Mouse (Mus musculus): Measurements from ENCODE around the gene Pcdh19. TPM values are rescaled to one million over a fixed set of nuclear protein-coding genes. Genes with fewer than 3 reads are reported as not detected.

Pcdh19 gene
- not detected in 2 replicates for total RNA-seq (2012; rRNA removed)
- total RNA-seq (2014; rRNA removed): not detected in 2 replicates
- not detected in 2 replicates for polyA plus RNA-seq (2012; ENCODE audit: insufficient read length, low read depth)

DNA sequence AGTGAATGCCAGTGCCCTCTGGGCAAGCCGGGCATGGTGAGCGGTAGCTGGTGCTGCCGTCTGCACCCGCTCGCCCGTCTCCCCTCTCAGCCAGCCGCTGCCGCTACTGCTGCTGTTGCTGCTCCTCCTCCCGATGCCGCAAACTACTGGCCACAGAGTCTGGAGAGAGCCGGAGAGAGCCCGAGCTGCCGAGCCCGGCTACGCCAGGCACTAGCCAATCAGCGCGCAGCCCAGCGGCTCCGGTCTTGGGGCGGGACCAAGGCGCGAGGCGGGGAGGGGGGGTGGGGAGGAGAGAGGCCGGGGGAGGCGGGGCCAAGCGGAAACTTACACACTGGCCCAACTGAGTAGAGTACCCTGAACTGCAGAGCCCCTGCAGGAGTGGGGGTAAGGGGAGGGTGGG, at the start of gene Pcdh19:
Gene Pcdh19, minus strand, starts transcription at position 148 of the 400 bp plus-strand sequence.
- H3K27me3 ChIP-seq (replicated peaks): no peaks in the 10 kb centered on the region
- dilution Hi-C loops (cut with MboI; ENCODE audit: extremely low pct_ligation_motif_present, extremely low pct_unique_long_range_greater_than_20kb, low sequenced_read_pairs): no loop called here
- H3K27ac ChIP-seq (ENCODE audit: insufficient read depth, low read depth): no peak within 1 kb of the TSS
- no peak for DNase-seq (ENCODE audit: extremely low read depth)
- H3K4me1 ChIP-seq (ENCODE audit: control insufficient read depth in 1 of 2, insufficient read depth in 2 of 2): no peaks in the 10 kb centered on the region
- H3K9ac ChIP-seq (ENCODE audit: insufficient read depth, low read depth): no peak within 1 kb of the TSS
- no peak within 1 kb of the TSS for H3K4me3 ChIP-seq (replicated peaks in 1 of 3; ENCODE audit: low read depth in 2 of 3, low read length in 2 of 3, poor library complexity in 1 of 3)
- no peaks in the 10 kb centered on the region for H3K79me2 ChIP-seq (replicated peaks; ENCODE audit: control insufficient read depth, extremely low read depth, insufficient read depth, poor library complexity, severe bottlenecking)
- in situ Hi-C loops (cut with MboI; ENCODE audit: low pct_ligation_motif_present, low pct_unique_long_range_greater_than_20kb, low sequenced_read_pairs): no loop called here
- no peak for TF ChIP-seq CHD1 (IDR thresholded peaks at IDR 0.05; ENCODE audit: low read depth, low read length)
- TF ChIP-seq TCF12 (IDR thresholded peaks at IDR 0.05; ENCODE audit: low read depth, low read length): no peak
- TF ChIP-seq E2F4 (IDR thresholded peaks at IDR 0.05; ENCODE audit: insufficient replicate concordance, low read depth, low read length): no peak
- TF ChIP-seq RCOR1 (conservative IDR thresholded peaks at IDR 0.05; ENCODE audit: low read depth, low read length): no peak
- TF ChIP-seq ZC3H11A (IDR thresholded peaks at IDR 0.05; ENCODE audit: low read depth, low read length): no peak
- TF ChIP-seq EP300 (IDR thresholded peaks at IDR 0.05; ENCODE audit: low read length): no peak
- no peak for TF ChIP-seq POLR2AphosphoS2 (IDR thresholded peaks at IDR 0.05; ENCODE audit: low read depth, low read length)
- TF ChIP-seq MAFK (IDR thresholded peaks at IDR 0.05; ENCODE audit: insufficient replicate concordance, low read length): no peak
- TF ChIP-seq ZNF384 (IDR thresholded peaks at IDR 0.05; ENCODE audit: low read depth, low read length): no peak
- TF ChIP-seq MXI1 (IDR thresholded peaks at IDR 0.05; ENCODE audit: low read depth, low read length): no peak
- TF ChIP-seq SMC3 (IDR thresholded peaks at IDR 0.05; ENCODE audit: low read depth, low read length): no peak
- TF ChIP-seq KAT2A (IDR thresholded peaks at IDR 0.05; ENCODE audit: insufficient replicate concordance, low read length): no peak
- TF ChIP-seq JUN (IDR thresholded peaks at IDR 0.05; ENCODE audit: insufficient read depth, low read depth, low read length): no peak
- no peak for TF ChIP-seq USF2 (conservative IDR thresholded peaks at IDR 0.05; ENCODE audit: low read depth, low read length)
- H3K9me3 ChIP-seq (replicated peaks; ENCODE audit: low read length): peaks cover 10% of the 10 kb centered on the region
- H3K36me3 ChIP-seq (replicated peaks in 1 of 2; ENCODE audit: control insufficient read depth in 1 of 2, insufficient read depth in 1 of 2, low read length in 1 of 2): no peaks in the 10 kb centered on the region
- no peak within 1 kb of the TSS for H3K4me2 ChIP-seq (ENCODE audit: insufficient read depth, low read depth, poor library complexity, severe bottlenecking)

DNA sequence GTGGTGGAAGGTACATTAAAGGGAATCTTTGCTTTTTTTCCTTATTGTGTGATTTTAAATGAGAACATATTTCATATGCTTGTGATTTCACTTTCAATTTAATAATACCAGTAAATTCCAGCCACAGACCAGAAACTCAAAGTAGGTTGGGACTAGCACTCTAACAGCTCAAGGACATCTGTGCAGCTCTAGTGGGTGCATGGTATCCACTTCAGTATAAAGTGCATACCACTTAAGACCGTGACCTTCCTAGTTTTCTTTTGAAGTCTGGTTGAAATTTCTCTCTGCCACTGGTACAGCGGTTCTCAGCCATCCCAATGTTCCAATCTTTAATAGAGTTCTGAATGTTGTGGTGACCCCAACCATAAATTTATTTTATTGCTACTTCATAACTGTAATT, 47.1 kb upstream of the Pcdh19 start:
- TF ChIP-seq POLR2AphosphoS2 (IDR thresholded peaks at IDR 0.05; ENCODE audit: low read depth, low read length) (no peak), RCOR1 (conservative IDR thresholded peaks at IDR 0.05; ENCODE audit: low read depth, low read length) (no peak), JUN (IDR thresholded peaks at IDR 0.05; ENCODE audit: insufficient read depth, low read depth, low read length) (no peak), EP300 (IDR thresholded peaks at IDR 0.05; ENCODE audit: low read length) (no peak)
- Histone ChIP-seq H3K4me2 (ENCODE audit: insufficient read depth, low read depth, poor library complexity, severe bottlenecking) (no peak overlapping the region), H3K4me1 (ENCODE audit: control insufficient read depth in 1 of 2, insufficient read depth in 2 of 2) (no peaks in the 10 kb centered on the region; a peak in 1 of 4 replicates), H3K27me3 (replicated peaks) (no peaks in the 10 kb centered on the region), H3K27ac (ENCODE audit: insufficient read depth, low read depth) (no peak overlapping the region), H3K79me2 (replicated peaks; ENCODE audit: control insufficient read depth, extremely low read depth, insufficient read depth, poor library complexity, severe bottlenecking) (no peaks in the 10 kb centered on the region), H3K9me3 (replicated peaks; ENCODE audit: low read length) (no peaks in the 10 kb centered on the region), H3K4me3 (replicated peaks in 1 of 3; ENCODE audit: low read depth in 2 of 3, low read length in 2 of 3, poor library complexity in 1 of 3) (no peak overlapping the region), H3K36me3 (replicated peaks in 1 of 2; ENCODE audit: control insufficient read depth in 1 of 2, insufficient read depth in 1 of 2, low read length in 1 of 2) (no peaks in the 10 kb centered on the region), H3K9ac (ENCODE audit: insufficient read depth, low read depth) (no peak overlapping the region)
- in situ Hi-C loops (cut with MboI; ENCODE audit: low pct_ligation_motif_present, low pct_unique_long_range_greater_than_20kb, low sequenced_read_pairs): no loop called here
- no peak for DNase-seq (ENCODE audit: extremely low read depth)
- dilution Hi-C loops (cut with MboI; ENCODE audit: extremely low pct_ligation_motif_present, extremely low pct_unique_long_range_greater_than_20kb, low sequenced_read_pairs): no loop called here

All from CH12.LX (cell line).